Mouse (Mus musculus) heart, embryonic 13.5 days (tissue): ENCODE data around the gene Imp3. TPM values are rescaled to one million over a fixed set of nuclear protein-coding genes. Genes with fewer than 3 reads are reported as not detected.

Source experiments
- ATAC-seq: fragments of 200-750 bp; cut with Nextera tagmentation; 2 replicates; pipeline ENCODE4 v1.8.0; 2017; ENCODE audit warnings: moderate TSS enrichment; ENCODE audit not compliant: insufficient number of reproducible peaks, low FRiP score, low TSS enrichment; ENCODE audit errors: extremely low read depth
- H3K27ac ChIP-seq: fragments of 300-500 bp; sonication (generic); replicated peaks from 2 replicates; pipeline ENCODE4 v1.5.1; 2015; ENCODE audit warnings: moderate library complexity, mild to moderate bottlenecking, inconsistent platforms
- H3K27me3 ChIP-seq: fragments of 300-500 bp; sonication (generic); replicated peaks from 2 replicates; pipeline ENCODE4 v1.6.1; 2015; ENCODE audit warnings: mild to moderate bottlenecking, inconsistent platforms
- H3K36me3 ChIP-seq: fragments of 300-500 bp; sonication (generic); 2 replicates; pipeline ENCODE4 v1.6.1; 2015; ENCODE audit warnings: mild to moderate bottlenecking, inconsistent platforms
- H3K4me1 ChIP-seq: fragments of 300-500 bp; sonication (generic); 2 replicates; pipeline ENCODE4 v1.6.1; 2015; ENCODE audit warnings: inconsistent platforms
- H3K4me2 ChIP-seq: fragments of 300-500 bp; sonication (generic); 2 replicates; pipeline ENCODE4 v1.6.1; 2015; ENCODE audit warnings: inconsistent platforms, mild to moderate bottlenecking, moderate library complexity
- H3K4me3 ChIP-seq: fragments of 300-500 bp; sonication (generic); 2 replicates; pipeline ENCODE4 v1.5.1; 2015; ENCODE audit warnings: moderate library complexity, mild to moderate bottlenecking, inconsistent platforms
- H3K9ac ChIP-seq: fragments of 300-500 bp; sonication (generic); 2 replicates; pipeline ENCODE4 v1.6.1; 2015; ENCODE audit warnings: inconsistent platforms, mild to moderate bottlenecking, moderate library complexity
- H3K9me3 ChIP-seq: fragments of 300-500 bp; sonication (generic); 2 replicates; pipeline ENCODE4 v1.6.1; 2016; ENCODE audit warnings: inconsistent platforms
- WGBS: fragments of 180-500 bp; shearing (Covaris S2); methylation state at CpG from one replicate; pipeline ENCODE4 v1.1.7; 2015; ENCODE audit warnings: mixed read lengths; 5-methylcytosine and 5-hydroxymethylcytosine counted together
- polyA plus RNA-seq: library from polyadenylated mRNA; unstranded; fragments of >200 nt; fragmentation: Nextera tagmentation; extraction: Ambion mirVana; gene quantifications from 2 replicates; pipeline ENCODE4 v1.2.1, GENCODE M21; 2015

Gene Imp3
- 61.8 and 63.2 TPM in 2 replicates for polyA plus RNA-seq

DNA sequence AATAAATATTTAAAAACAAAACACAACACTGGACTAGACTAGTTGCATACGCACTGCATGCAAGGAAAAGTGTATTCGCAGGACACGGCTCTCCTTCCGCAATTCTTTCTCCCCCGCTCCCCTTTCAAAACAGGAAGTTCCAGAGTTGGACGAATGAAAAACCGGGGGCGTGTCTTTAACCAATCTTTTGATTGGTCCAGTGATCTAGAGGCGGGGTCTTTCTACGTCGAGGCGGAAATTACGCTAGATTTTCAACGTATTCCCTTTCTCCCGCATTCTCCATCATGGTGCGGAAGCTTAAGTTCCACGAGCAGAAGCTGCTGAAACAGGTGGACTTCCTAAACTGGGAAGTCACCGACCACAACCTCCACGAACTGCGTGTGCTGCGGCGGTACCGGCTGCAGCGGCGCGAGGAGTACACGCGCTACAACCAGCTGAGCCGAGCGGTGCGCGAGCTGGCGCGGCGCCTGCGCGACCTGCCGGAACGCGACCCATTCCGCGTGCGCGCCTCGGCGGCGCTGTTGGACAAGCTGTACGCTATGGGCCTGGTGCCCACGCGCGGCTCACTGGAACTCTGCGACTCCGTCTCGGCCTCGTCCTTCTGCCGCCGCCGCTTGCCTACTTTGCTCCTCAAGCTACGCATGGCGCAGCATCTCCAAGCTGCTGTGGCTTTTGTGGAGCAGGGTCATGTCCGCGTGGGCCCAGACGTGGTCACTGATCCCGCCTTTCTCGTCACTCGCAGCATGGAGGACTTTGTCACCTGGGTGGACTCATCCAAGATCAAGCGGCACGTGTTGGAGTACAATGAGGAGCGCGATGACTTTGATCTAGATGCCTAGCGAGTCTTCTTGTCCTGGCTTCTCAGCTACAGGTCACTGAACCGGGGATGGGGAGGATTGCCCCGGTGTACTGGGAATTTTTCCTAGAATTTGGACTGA, at the start of gene Imp3:
Imp3 (plus strand) TSS at position 253 of the 938 bp plus-strand sequence.
- peak within 1 kb of the TSS; percentile 94 for H3K27ac ChIP-seq
- peak; percentile 84 for ATAC-seq
- no peaks in the 10 kb centered on the region for H3K9me3 ChIP-seq
- peak within 1 kb of the TSS; percentile 97 for H3K4me2 ChIP-seq
- H3K4me1 ChIP-seq = peaks cover 22% of the 10 kb centered on the region
- WGBS = under 1% methylated on average over 73 of the region's 73 CpGs
- H3K4me3 ChIP-seq = peak within 1 kb of the TSS; percentile 90
- H3K9ac ChIP-seq = peak within 1 kb of the TSS; percentile 94
- H3K36me3 ChIP-seq = 0 out of 2 replicates have a peak, but pooled peaks cover 7% of the 10 kb centered on the region
- no peaks in the 10 kb centered on the region for H3K27me3 ChIP-seq

DNA sequence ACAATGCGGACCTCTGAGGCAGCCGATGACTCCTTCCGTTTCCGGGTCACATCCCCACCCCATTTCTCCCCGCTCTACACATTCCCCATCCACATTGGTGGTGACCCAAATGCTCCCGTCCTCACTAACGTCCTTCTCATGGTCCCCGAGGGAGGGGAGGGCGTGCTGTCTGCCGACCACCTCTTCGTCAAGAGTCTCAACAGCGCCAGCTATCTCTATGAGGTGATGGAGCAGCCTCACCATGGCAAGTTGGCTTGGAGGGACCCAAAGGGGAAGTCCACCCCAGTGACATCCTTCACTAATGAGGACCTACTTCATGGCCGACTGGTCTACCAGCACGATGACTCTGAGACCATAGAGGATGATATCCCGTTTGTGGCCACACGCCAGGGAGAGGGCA, 49.7 kb upstream of the Imp3 start:
- H3K9me3 ChIP-seq = no peaks in the 10 kb centered on the region
- 85% methylated on average over 16 of the region's 16 CpGs for WGBS

DNA sequence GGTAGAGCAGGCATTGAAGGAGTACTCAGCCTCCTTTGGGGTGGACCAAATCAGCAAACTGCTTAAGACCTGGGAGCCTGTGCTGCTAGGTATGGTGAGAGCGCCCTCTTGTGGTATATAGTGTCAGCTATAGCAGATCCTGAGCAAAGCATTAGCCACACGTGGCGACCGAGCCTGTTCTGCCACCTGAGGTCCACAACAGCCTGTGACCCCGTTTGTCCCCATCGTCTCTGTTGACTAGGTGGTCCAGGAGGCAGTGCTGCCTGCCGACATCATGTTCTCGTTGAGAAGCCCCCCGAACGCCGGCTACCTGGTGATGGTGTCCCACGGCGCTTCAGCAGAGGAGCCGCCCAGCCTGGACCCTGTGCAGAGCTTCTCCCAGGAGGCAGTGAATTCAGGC, 47.5 kb upstream of the Imp3 start:
- Histone ChIP-seq H3K9me3 (no peaks in the 10 kb centered on the region), H3K27ac (no peak overlapping the region), H3K9ac (0 out of 2 replicates have a peak overlapping the region, but pooled peaks have one; percentile 44), H3K4me2 (0 out of 2 replicates have a peak overlapping the region, but pooled peaks have one; percentile 21), H3K4me1 (peaks cover 34% of the 10 kb centered on the region), H3K36me3 (peaks cover 82% of the 10 kb centered on the region), H3K4me3 (no peak overlapping the region), H3K27me3 (peaks cover 10% of the 10 kb centered on the region)
- ATAC-seq = peak; percentile 12; the same call in 1 of the 2 replicates
- WGBS = 20% methylated on average over 14 of the region's 14 CpGs

More for the DNA sequence above, 49.7 kb upstream of the Imp3 start:
- no peak overlapping the region for H3K9ac ChIP-seq
- H3K36me3 ChIP-seq = peaks cover 88% of the 10 kb centered on the region
- H3K4me3 ChIP-seq = no peak overlapping the region
- peaks cover 23% of the 10 kb centered on the region for H3K4me1 ChIP-seq
- peaks cover 10% of the 10 kb centered on the region for H3K27me3 ChIP-seq
- ATAC-seq = no peak
- no peak overlapping the region for H3K27ac ChIP-seq
- no peak overlapping the region for H3K4me2 ChIP-seq

- H3K9ac ChIP-seq = no peak overlapping the region
- H3K27me3 ChIP-seq = peaks cover 10% of the 10 kb centered on the region
- peaks cover 34% of the 10 kb centered on the region for H3K4me1 ChIP-seq
- H3K4me2 ChIP-seq = no peak overlapping the region
- 0 out of 2 replicates have a peak overlapping the region, but pooled peaks have one; percentile 12 for H3K27ac ChIP-seq
- peaks cover 81% of the 10 kb centered on the region for H3K36me3 ChIP-seq
- no peaks in the 10 kb centered on the region for H3K9me3 ChIP-seq
- no peak for ATAC-seq
- 60% methylated on average over 11 of the region's 11 CpGs for WGBS
- H3K4me3 ChIP-seq = no peak overlapping the region
Measured at GRCm38 (mm10) chr9:56890522-56891250, 46.6 kb upstream of the Imp3 start.

DNA sequence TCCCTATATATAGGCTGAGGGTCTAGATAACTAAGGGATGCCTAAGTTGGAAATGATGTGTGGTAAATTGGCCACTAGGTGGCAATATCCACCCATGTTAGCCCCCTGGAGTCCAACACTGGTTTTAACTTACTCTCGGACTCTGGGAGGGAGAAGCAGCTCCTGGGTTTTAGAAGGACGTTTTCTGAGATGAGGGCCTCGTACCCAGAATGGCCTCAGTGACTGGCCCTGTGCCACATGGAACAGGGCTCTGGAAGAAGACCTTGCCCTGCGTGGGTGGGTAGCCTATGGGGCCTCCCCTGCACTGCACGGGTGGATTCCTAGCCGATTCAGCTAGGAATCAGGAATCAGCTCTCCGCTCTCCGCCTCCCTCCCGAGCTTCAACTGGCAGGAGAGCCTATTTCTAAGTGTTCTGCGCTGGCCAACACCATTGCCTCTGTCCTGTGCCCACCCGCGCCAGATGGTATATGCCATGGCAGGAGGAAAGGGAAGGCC, 45.7 kb upstream of the Imp3 start:
- 33% methylated on average over 12 of the region's 12 CpGs for WGBS
- ATAC-seq = no peak
- Histone ChIP-seq H3K4me1 (peaks cover 34% of the 10 kb centered on the region), H3K4me3 (no peak overlapping the region), H3K27ac (0 out of 2 replicates have a peak overlapping the region, but pooled peaks have one; percentile 2), H3K36me3 (peaks cover 75% of the 10 kb centered on the region), H3K4me2 (peak overlapping the region; percentile 46), H3K27me3 (peaks cover 10% of the 10 kb centered on the region), H3K9ac (0 out of 2 replicates have a peak overlapping the region, but pooled peaks have one; percentile 15), H3K9me3 (no peaks in the 10 kb centered on the region)

- H3K4me2 ChIP-seq = no peak overlapping the region
- no peak overlapping the region for H3K4me3 ChIP-seq
- H3K4me1 ChIP-seq = peaks cover 34% of the 10 kb centered on the region
- H3K9me3 ChIP-seq = no peaks in the 10 kb centered on the region
- peaks cover 75% of the 10 kb centered on the region for H3K36me3 ChIP-seq
- no peak overlapping the region for H3K27ac ChIP-seq
- peaks cover 10% of the 10 kb centered on the region for H3K27me3 ChIP-seq
- 0 out of 2 replicates have a peak overlapping the region, but pooled peaks have one; percentile 15 for H3K9ac ChIP-seq
- 84% methylated on average over 10 of the region's 10 CpGs for WGBS
- ATAC-seq = no peak
Measured at GRCm38 (mm10) chr9:56892111-56892510, 45.2 kb upstream of the Imp3 start.

- 54% methylated on average over 8 of the region's 8 CpGs for WGBS
- no peak overlapping the region for H3K4me2 ChIP-seq
- H3K4me1 ChIP-seq = peaks cover 34% of the 10 kb centered on the region
- H3K27ac ChIP-seq = no peak overlapping the region
- H3K9me3 ChIP-seq = no peaks in the 10 kb centered on the region
- peaks cover 10% of the 10 kb centered on the region for H3K27me3 ChIP-seq
- peaks cover 75% of the 10 kb centered on the region for H3K36me3 ChIP-seq
- no peak overlapping the region for H3K4me3 ChIP-seq
- H3K9ac ChIP-seq = peak overlapping the region; percentile 74
- ATAC-seq = no peak
Measured at GRCm38 (mm10) chr9:56893313-56893712, 44.0 kb upstream of the Imp3 start.

- Histone ChIP-seq H3K9ac (peak overlapping the region; percentile 74), H3K4me2 (no peak overlapping the region), H3K27me3 (peaks cover 10% of the 10 kb centered on the region), H3K9me3 (no peaks in the 10 kb centered on the region), H3K4me1 (peaks cover 34% of the 10 kb centered on the region), H3K36me3 (peaks cover 75% of the 10 kb centered on the region), H3K4me3 (no peak overlapping the region), H3K27ac (no peak overlapping the region; the same call in 1 of the 2 replicates)
- no peak for ATAC-seq
- 14% methylated on average over 3 of the region's 3 CpGs for WGBS
Measured at GRCm38 (mm10) chr9:56894006-56894405, 43.3 kb upstream of the Imp3 start.

DNA sequence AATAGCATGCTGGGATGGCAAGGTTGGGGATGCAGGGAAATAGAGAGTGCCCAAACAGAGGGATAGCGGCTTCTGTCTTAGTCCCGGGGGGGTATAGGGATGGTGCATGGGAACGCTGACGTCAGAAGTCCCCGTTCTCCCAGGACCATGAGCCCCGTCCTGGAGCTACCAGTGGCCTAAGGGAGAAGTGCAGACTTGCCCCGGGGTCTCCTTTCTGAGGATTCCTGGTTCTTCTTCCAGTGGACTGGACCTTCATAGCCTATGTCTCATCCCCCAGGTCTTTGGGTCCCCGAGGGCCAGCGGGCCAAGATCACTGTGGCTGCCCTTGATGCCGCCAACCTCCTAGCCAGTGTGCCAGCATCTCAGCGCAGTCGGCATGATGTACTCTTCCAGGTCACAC, 40.5 kb upstream of the Imp3 start:
- Histone ChIP-seq H3K9ac (no peak overlapping the region), H3K27me3 (peaks cover 4% of the 10 kb centered on the region; the same call in 1 of the 2 replicates), H3K4me1 (peaks cover 38% of the 10 kb centered on the region), H3K27ac (no peak overlapping the region), H3K4me3 (no peak overlapping the region), H3K4me2 (no peak overlapping the region), H3K9me3 (no peaks in the 10 kb centered on the region), H3K36me3 (peaks cover 59% of the 10 kb centered on the region)
- 84% methylated on average over 12 of the region's 12 CpGs for WGBS
- ATAC-seq = no peak

DNA sequence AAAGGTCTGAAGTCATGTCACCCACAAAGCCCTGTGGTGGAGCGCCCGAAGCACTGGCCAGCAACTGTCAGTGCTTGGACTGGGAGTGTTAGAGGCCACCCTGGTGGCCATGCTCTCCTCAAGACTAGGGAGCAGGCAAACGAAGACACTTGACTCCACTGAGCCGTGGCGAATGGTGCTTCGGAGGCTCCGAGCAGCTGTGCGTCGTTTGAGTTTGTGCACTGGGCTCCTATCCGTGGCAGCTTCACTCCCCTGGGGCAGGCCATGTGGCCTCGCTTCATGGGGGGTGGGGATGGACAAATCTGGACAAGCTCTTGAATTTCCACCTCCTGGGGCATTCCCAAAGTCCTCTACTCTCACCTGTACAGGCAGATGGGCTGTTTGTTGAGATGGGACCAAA, 37.9 kb upstream of the Imp3 start:
- WGBS = 74% methylated on average over 11 of the region's 11 CpGs
- H3K4me3 ChIP-seq = no peak overlapping the region
- no peak for ATAC-seq
- H3K4me1 ChIP-seq = peaks cover 17% of the 10 kb centered on the region
- no peak overlapping the region for H3K9ac ChIP-seq
- peaks cover 40% of the 10 kb centered on the region for H3K36me3 ChIP-seq
- H3K27ac ChIP-seq = no peak overlapping the region
- no peak overlapping the region for H3K4me2 ChIP-seq
- H3K9me3 ChIP-seq = no peaks in the 10 kb centered on the region
- H3K27me3 ChIP-seq = no peaks in the 10 kb centered on the region

DNA sequence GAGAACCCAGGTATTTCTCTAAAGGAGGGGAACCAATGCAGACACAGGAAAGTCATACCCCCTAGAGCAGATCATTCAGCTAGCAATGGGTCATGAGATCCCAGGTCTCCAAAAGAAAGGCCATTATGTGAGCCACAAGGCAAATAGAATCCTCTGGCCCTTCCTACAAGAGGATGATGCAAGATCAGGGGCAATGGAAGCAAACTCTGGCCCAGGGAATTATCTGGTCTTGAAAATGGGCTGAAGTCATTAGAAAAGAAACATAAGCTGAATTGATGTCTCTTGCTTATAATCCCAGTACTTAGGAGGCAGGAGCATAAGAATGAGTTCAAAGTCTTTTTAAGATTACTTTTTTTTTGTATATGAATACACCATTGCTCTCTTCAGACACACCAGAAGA, 37.2 kb upstream of the Imp3 start:
- no peak for ATAC-seq
- H3K9ac ChIP-seq = no peak overlapping the region
- no peaks in the 10 kb centered on the region for H3K27me3 ChIP-seq
- H3K4me3 ChIP-seq = no peak overlapping the region
- no peaks in the 10 kb centered on the region for H3K9me3 ChIP-seq
- H3K27ac ChIP-seq = no peak overlapping the region
- H3K4me2 ChIP-seq = no peak overlapping the region
- peaks cover 15% of the 10 kb centered on the region for H3K4me1 ChIP-seq
- peaks cover 34% of the 10 kb centered on the region for H3K36me3 ChIP-seq
